Mouse (Mus musculus) kidney, postnatal 4 days (tissue): Measurements from ENCODE around the gene Blnk.
A peak's percentile ranks its signal among the peaks of the same experiment; 100 is the strongest.

ENCODE experiments used
- DNase-seq, 2 experiments: peaks; one replicate each; pipeline ENCODE4 v3.0.0; 2021; ENCODE audit warnings: mixed read lengths in 2 of 2

Gene Blnk

DNA sequence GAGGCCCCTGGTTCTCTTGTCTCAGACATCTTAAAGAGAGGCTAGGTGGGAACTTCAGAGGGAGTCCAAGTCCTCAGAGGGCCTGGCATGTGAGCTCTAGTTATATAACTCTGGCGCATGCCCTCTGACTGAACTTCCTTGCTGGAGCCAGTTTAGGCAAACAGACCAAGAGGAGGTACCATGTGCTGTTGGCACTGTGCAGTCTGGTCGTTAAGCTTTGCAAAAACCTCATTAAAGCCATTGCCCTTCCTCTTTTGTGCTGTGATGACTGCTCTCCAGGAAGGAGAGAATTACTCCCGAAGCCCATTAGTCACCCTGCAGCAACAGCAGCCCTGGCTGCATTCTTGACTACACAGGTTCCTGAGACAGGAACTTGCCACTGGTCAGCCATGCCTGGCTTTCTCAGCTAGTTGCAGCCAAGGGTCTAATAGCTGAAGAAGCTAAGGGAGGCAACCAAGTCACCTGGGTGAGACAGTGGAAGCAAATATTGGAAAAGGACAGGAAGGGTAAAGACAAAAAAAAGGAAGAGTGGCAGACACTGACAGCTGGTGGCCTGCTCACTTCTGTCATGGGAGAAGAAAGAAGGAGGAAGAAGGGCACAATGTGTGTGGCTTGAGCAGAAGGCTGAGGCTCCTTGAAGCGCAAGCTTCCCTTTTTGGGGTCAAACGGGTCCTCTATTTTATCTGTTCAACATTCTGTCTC, 4.3 kb upstream of the Blnk start:
- peak; percentile 26 to 50 for DNase-seq

DNA sequence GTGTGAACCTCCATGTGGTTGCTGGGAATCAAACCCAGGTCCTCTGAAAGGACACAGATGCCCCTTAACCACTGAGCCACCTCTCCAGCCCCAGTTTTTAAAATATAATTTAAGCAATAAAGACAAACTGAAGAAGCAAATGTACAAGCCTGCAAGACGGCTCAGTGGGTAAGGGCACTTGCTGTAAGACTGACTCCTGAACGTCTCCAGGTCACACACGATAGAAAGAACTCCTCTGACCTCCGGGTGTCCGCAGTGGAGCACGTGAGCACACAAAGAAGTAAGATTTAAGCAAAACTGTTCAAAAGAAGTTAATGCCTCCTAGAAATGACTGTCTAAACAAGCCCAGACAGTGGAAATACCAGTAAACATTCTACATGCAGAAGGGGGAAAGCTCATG, 2.4 kb upstream of the Blnk start:
- no peak for DNase-seq

DNA sequence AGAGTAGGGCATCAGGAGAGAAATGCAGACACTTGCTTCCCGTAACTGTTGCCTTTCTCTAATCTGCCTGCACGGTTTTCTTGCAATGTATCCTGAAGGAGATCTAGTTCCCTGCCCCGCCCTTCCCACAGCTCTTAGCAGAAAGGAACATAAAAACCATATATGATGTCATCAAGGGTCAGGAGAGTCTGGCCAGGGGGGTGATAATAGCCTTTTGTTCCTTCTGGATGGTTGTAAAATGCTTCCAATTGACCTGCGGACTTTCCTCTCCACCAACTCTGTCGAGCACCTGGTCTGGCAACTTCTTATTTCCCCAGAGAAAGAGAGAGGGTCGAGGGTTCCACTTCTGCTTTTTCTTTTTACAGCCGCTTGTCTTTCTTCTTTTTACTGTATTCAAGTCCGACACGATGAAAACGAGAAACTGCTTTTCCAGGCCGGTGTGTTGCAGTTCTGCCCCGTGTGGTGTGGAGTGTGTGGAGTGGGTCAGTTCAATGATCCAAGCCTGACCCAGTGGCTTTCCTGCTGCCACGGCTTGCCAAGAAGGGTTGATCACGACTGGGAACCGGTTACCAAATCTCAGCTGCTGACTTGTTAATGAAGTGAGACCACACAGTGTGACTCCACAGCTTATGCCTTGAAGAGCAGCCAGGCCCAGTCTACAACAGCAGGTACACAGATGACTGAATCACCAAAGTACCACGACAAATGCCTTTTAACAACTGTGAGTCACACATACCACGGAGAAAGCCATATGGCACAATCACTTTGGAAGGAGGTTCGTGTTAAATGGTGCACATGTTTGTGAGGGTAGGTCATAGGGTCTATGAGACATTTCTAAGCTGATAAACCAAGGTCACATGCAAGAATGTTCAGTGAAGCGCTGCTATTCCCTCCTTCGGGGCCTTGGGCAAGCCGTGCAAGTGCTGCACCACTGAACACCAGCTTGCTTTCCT, 1.4 kb upstream of the Blnk start:
- peak in 1 of 2 experiments; percentile 49 for DNase-seq

DNA sequence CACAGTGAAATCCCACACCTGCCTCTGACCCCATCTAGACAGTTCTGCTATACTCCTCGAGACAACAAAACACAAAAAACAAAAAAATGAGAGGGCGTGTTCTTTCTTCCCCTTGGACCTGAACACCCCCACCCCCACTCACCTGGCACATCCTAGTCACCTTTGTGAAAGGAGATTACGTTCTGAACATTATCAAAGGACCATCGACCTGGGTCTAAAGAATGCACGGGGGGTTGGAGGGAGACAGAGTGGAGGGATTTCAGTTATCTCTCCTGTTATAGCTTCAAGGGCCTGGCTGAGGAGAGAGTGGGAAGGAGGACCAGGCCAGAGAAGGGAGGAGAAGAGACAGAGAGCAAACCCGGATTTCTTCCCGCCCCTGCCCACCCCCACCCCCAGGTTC, 576 bp upstream of the Blnk start:
- no peak for DNase-seq

DNA sequence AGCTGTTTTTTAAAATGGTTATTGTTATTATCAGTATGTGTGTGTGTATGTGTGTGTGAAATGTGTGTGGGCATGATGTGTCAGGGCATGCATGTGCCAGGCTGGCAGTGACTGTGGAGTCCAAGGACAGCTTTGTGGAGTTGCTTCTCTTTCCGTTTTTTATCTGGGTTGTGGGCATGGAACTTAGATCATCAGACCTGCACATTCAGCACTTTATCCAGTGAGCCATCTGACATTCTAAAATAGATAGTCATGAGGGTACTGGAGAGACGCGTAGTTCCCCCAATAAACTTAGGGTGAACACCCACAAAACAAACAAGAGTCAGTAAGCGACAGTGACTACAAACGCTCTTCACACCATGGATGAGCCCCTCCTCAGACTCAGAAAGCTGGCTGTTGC, 979 bp downstream of the Blnk start:
- DNase-seq = no peak

DNA sequence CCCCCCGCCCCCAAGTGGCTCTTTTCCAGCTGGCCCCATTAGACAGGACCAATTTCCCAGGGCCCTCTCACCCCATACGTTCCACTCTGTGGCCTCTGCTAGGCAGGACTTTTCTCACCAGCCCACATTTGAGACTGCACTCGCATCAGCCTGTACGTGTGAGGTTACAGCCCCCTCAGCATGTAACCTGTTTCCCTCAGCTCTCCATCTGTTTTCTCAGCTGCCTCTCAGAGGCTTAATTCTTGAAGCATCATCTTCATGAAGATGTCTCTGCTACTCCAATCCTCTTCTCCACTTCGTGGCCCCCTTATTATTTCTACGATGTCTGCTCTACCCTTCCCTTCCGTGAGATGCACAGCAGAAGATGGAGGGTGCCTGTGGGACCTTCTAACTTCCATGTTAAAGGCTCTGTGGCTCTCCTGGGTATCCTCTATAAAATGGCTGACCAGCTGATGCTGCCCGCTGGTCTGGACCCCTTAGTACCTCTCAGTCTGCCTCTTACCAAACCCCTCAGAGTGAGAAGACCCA, 1.8 kb downstream of the Blnk start:
- no peak for DNase-seq

DNA sequence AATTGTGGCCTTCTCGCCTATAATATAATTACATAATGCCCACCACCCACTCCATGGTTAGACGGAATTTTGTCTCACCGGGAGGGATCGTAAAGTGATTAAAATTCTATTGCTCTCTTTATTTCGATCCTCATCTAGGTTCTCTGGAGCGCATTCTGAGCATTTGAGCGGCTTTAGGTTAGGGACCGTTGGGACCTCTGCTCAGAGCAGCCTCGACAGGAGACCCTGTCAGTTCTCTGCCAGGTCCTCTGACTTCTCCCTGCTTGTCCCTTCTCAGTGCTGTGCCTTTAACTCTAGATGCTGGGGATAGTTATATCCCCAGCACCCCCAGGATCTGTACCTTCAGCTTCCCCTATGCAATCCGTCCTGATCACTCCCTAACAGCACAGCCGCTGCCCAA, 2.2 kb downstream of the Blnk start:
- DNase-seq = no peak

DNA sequence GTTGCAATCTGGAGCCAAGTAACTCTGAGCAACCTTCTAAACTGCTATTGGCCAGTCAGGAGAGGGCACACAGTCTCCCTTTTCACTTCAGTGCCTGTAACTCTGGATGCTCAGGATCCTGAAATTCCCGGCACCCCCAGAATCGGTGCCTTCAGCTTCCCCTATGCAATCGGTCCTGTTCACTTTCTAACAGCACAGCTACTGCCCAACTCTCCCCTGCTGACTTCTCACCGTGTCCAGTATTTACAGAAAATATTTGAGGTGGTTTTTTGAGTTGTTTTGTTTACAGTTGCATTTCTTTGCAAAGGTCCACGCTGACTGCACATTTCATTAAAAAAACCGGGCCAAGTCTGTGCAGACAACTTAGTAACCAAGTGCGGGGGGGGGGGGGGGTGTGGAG, 2.7 kb downstream of the Blnk start:
- no peak for DNase-seq

DNA sequence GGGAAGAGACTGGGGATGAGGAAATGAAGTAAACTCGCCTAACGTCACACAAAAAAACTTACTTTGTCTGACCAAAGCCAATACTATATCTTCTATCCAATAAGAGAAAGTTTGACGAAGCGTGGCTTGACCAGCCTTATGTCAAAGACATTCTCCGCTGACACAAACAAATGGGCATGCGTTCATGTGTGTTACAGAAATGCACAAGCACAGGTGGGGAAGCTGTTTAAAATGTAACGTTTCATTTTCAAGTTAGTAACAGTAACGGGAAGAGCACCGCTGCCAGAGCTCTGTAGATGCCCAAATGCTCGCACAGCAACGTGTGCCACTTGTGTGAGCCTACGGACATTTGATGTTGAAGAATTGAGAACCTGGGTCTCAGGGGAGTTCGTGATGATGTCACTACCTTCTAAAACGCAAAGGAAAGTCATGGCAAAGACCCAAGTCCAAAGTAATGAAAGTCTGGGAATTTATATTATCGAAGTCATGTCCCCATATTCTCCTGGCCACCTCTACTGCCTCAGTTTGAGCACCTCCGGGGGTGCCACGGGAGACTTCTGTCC, 3.5 kb downstream of the Blnk start:
- DNase-seq = no peak

DNA sequence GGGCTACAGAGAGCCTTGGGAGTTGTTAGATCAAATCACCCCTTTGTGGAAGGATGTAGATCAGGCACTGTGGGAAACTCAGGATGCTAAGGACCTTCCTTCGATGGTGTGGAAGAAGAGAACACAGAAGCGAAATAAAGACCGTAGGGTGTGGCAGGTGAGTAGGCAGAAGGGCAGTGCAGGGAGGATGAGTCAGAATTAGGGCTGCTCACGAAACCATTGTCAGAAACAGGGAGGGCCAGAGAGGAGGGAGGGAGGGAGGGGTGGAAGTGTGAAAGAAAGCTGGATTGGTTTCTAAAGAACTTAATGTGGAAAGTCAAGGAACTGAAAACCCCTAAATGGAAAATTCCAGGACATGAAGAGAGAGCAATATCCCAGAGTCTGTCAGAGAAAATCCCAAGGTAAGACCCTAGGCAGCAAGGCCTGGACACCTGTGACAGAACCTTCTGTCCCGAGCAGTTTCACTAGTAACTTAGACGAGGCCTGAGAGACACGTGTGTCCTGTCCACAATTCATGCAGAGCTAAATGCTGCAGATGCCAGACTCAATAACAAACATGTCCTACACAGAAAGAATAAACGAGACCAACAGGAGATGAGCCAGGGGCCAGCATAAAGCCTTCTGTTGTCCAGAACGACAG, 4.3 kb downstream of the Blnk start:
- DNase-seq = no peak

DNA sequence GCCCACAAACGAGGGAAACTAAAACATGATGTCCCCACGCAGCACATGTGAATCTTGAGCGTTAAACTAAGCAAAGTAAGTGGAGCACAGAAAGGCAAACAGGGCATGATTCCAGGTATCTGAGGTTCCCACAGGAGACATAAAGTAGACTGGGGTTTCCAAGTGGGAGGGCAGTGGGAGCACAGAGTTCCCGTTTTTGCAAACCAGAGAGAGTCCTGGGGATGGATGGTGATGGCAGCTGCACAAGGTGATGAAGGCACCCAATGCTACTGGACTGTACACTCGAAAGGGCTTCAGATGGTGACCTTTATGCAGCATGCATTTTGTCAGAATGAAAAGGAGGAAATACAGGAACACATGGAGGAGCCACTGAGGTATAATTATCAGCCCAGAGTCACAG, 5.5 kb downstream of the Blnk start:
- no peak for DNase-seq

DNA sequence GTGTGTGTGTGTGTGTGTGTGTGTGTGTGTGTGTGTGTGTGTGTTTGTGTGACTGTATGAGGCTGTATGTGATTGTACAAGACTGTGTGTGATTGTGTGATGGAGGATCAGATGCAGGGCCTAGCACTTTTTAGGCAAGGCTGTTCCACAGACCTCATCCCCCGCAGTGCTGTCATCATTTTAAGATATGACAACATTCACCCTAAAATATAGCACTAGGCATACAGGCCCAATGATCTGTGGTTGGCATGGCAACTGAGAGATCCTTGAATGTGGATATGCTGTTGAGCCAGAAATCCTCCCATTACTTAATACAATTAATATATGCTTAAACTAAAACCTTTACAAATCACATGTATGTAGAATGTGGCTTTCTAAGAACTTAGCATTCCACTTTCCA, 9.8 kb downstream of the Blnk start:
- DNase-seq = no peak

DNA sequence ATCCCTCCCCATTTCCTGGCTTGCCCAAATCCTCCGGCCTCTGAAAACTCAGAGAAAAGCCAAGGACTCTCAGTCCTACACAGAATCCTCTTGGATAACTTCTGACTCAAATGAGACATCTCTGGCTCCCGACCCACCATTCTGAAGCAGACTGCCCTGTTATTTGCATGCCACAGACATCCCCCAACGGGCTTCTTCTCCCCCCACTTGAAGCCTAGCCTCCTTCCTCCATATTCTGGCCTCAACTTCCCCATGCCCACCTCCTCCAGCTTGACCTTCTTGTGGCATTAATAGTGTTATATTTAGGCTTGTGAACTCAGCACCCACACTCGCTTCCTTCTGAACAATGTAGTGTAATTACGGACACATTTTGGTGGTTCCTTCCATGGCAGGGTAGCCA, 13.7 kb downstream of the Blnk start:
- no peak for DNase-seq

DNA sequence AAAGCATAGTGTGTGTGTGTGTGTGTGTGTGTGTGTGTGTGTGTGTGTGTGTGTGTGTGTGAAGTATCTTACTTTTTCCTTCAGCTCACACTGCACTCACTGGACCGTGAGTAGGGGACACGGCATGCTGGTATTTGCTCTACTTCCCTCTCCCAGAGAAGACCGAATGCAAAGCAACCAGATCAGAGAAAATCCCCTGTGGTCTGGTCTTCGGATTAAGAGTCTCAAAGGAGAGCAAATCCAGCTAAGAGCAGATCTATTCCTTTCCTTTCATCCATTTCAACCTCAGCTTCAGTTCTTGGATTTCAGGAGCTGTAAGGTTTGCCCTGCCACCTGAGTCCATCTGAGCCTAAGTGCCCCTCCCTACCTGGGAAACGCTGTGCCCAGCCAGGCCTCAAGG, 16.3 kb downstream of the Blnk start:
- no peak for DNase-seq

DNA sequence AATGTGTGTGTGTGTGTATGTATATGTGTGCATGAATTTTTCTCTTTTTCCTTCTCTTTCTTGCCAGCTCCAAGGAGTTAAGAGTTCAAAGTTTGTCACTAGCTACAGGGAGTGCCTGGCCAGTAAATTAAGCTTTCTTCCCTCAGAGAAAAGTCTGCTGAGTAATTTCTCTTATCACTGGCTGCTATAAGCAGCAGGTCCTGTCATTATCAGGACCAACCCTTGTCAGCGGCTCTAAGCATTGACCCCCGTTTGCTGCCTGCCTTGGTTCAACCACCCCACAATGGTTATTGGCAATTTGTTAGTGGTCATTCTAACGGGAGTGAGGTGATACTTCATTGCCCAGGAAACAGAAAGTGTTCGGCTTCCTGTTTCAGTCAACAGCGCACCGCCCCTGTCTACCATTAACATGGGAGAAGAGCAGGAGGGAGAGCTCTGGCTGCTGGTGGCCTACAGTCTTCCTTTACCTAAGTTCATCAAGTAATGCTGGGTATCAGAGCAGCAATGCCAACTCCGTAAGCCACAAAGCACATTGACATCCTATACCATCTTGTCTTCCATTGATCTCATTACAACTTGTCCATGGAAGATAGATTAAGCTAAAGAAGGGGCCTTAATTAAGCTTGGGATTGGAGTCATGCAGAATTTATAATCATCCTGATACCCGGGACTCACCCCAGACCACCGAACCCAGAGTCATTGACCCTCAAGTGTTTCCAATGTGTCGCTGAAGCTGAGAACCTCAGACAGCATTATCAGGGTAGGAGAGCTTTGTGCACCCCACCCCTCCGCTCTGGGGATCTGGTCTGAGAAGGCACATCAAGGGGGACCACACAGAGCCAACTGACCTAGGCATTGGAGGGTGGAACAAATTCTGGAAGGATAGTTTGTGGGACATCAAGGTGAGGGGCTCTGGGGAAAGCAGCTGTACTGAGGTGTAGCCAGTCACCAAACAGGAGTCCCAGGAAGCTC, 17.1 kb downstream of the Blnk start:
- DNase-seq = no peak

DNA sequence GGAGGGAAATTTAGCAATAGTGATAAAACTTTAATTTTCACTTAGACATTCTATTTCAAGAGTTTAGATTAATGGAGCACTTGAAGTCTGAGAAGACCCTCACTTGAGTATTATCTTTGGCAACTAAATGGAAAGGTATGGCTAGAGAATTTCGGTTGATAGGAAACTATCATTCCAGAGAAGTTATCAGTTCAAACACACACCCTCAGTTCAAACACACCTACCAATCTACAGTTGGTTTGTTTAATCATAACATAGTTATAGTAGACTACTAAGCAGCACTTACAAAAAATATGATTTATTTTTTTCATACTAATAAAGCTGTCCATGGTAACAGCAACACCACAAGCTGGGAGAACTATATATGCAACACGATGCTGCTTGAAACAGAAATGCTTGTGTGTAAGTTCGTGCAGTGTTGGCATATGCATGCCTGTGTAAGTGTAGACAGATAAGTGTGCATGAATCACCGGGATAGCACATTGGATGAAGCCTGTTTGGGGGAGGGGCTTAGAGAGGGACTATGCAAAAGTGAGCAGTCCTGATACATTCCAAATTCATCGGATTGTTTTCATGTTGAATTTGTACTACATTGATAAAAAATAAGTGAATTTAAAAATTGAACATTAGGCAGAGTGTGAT, 22.9 kb downstream of the Blnk start:
- no peak for DNase-seq

DNA sequence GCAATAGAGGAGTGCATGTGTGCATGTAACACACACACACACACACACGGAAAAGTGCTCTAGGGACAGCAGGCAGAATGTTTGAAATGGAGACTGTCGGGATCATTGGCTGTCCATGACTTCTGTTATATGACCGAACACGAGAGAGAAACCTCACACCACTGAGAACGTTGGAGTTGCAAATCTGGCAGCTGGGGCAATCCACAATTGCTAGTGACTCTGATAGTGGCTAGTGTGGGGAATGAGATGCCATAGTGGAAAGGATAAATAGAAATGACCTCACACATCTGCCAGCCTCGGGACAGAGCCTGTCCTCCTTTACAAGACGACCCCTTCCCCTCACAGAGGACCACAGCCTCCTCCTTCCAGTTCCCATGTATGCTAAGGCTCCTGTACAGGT, 23.6 kb downstream of the Blnk start:
- DNase-seq = no peak

DNA sequence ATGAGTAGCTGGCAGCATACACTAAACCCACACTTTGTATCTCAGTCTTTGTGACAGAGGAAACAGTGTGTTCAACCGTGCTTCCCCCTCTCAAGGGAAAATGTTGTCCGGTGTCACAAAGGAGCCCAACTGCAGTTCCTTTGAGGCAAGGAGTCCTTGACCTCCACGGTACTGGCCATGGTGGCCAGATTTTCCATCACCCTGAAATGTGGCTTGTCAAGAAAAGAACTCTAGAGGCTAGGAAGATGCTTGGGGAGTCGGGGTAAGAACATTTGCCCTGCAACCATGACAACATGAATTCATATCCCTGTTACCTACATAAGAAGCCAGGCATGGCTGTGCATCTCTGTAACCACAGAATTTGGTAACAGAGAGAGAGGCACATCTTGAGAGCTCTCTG, 24.0 kb downstream of the Blnk start:
- no peak for DNase-seq

DNA sequence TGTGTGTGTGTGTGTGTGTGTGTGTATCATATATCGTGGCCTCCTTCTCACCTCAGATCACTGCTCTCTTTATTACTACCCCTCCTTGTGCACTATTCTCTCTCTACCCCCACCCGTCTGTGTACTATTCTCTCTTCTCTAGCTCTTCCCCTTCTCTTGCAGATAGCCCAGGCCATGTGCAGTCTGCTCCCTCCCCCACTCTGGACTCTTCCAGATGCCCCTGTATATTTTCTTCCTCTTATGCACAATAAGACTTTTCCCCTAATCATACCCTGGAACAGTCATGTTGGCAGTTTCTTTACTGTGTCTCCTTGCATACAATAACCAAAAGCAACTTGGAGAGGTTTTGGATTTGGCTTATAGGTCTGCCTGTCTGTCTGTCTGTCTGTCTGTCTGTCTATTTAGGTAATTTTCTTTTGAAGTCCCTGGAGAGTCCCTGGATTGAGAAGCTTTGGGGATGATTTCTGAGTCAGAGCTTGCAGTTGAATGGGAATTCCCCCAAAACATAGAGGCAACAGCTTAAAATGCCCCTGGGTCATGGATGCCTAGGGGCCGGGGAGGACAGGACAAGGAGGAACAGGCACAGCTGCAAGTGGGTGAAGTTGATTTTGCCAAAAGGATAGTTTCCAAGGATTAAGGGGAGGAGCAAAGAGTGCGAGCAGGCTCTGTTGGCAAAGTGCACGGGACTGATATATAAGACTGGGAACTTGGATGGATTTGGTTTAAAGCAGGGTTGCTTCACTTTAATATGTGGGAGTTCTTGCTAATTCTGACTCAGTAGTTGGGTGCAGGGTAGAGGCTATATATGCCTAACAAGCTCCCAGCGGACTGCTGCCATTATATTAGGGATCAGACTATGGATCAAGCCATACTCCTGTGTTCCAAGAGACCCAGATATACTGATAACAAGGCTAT, 29.1 kb downstream of the Blnk start:
- no peak for DNase-seq

DNA sequence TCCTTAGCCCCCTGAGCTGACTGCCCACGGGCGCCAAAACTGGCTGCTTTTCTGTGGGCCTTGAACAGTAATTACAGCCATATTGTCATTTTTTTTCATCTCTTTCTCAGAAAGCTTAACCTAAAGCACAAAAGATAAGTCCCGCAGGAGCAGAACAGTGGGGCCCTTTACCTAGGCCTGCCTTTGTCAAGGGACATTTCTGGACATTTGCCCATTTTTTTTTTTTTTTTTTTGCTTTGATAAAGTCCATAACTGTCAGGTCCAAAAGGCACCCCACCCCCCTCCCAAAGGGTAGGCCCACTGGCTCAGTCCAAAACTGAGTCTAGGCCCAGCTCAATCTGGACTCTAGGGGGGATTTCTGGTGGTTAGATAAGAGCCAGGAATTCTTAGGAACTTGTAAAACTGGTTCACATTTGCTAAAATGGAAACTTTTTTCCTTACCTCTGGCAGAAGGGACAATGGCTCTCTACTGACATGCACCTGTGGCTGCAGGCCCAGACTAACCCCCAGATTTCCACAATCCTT, 29.9 kb downstream of the Blnk start:
- no peak for DNase-seq
